8 mouse cellular contexts compared by ENCODE assay signal in the genomic region with DNA sequence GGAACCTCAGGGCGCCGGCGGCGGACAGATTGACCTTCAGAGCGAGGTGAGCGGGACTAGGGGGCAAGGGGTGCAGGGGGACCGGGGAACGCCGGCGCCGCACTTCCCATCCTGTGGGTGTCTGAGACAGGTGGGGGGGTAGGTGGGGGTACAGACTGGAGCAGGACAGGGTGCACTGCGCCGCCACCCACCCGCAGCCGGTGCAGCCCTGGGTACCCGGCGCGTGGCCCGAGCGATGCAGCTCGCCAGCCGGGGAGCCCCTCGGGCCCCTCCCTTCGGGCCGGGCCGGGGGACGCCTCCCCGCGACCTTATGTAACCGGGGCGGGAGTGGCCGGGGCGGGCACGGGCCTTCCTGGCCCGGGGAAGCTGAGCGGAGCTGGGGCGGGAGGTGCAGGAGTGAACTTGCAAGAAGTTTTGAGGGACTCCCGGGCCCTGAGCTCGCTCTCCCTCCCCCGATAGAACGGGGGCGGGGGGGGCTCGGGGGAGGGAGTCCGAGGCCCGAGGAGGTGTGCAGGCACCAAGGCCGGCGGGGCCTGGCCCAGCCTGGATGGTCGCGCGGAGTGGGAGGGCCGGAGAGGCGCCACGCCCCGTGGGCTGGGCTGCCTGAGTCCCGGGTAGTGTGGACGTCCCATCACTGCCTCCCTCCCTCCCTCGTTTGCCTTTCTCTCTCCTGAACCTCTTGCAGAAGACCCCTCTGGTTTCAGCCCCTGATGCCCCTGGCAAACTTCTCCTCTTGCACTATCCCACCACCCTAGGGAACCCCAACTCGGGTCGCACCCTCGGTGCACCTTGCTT. TPM values are rescaled to one million over a fixed set of nuclear protein-coding genes. Genes with fewer than 3 reads are reported as not detected.
A peak's percentile ranks its signal among the peaks of the same experiment; 100 is the strongest.
DNase-seq lines count a peak whose midpoint lies in the region; ATAC-seq and TF ChIP-seq lines count a peak whose summit lies in the region.

No protein-coding gene starts in this region.

- DNase-seq in CD4-positive, CD25-positive, alpha-beta regulatory T cell, adult 2 months (ENCODE audit: low read depth, low spot score) = peak; percentile 76
- peak; percentile 84 for DNase-seq in forebrain, embryonic 11.5 days (ENCODE audit: low spot score)
- DNase-seq in kidney, postnatal 36 days = peak; percentile 95

- peak overlapping the region; percentile 85 for H3K4me3 ChIP-seq in brown adipose tissue, adult 24 weeks (ENCODE audit: insufficient read depth, low read depth, low read length)
- H3K4me3 ChIP-seq in forebrain, embryonic 11.5 days (ENCODE audit: low read depth, low read length) = peak overlapping the region; percentile 51
- H3K4me3 ChIP-seq in heart, embryonic 16.5 days (ENCODE audit: low read length) = peak overlapping the region; percentile 83
- peak overlapping the region; percentile 77 for H3K4me3 ChIP-seq in liver, embryonic 16.5 days (ENCODE audit: low read depth, low read length)
- peak overlapping the region; percentile 47 for H3K4me3 ChIP-seq in neural tube, embryonic 12.5 days
- peak overlapping the region; percentile 90 for H3K4me3 ChIP-seq in testis, adult 2 months (ENCODE audit: control insufficient read depth, low read depth, low read length)

- no peaks in the 10 kb centered on the region for H3K9me3 ChIP-seq in forebrain, embryonic 11.5 days (ENCODE audit: control insufficient read depth, low read length)
- no peaks in the 10 kb centered on the region for H3K9me3 ChIP-seq in heart, embryonic 16.5 days (replicated peaks; ENCODE audit: control insufficient read depth, low read length)
- H3K9me3 ChIP-seq in liver, embryonic 16.5 days (replicated peaks; ENCODE audit: control insufficient read depth, low read length) = no peaks in the 10 kb centered on the region
- H3K9me3 ChIP-seq in neural tube, embryonic 12.5 days = no peaks in the 10 kb centered on the region

- peaks cover 23% of the 10 kb centered on the region for H3K27me3 ChIP-seq in forebrain, embryonic 11.5 days (ENCODE audit: control insufficient read depth, insufficient read depth, low read length)
- no peaks in the 10 kb centered on the region for H3K27me3 ChIP-seq in heart, embryonic 16.5 days (ENCODE audit: control insufficient read depth, insufficient read depth, low read length)
- peaks cover 18% of the 10 kb centered on the region for H3K27me3 ChIP-seq in liver, embryonic 16.5 days (ENCODE audit: control insufficient read depth, insufficient read depth, low read depth, low read length)
- peaks cover 32% of the 10 kb centered on the region for H3K27me3 ChIP-seq in neural tube, embryonic 12.5 days (replicated peaks)
- no peaks in the 10 kb centered on the region for H3K27me3 ChIP-seq in testis, adult 2 months (ENCODE audit: control insufficient read depth, insufficient read depth, low read length)

- no peak; the same call in 1 of the 2 replicates for TF ChIP-seq POLR2A in testis, adult 2 months (IDR thresholded peaks at IDR 0.05; ENCODE audit: control insufficient read depth, low read depth, low read length)

- peak overlapping the region; percentile 84 for H3K4me2 ChIP-seq in forebrain, embryonic 11.5 days (ENCODE audit: low read depth, low read length, severe bottlenecking)
- peak overlapping the region; percentile 98 for H3K4me2 ChIP-seq in heart, embryonic 16.5 days (ENCODE audit: low read depth, low read length)
- peak overlapping the region; percentile 99 for H3K4me2 ChIP-seq in liver, embryonic 16.5 days (ENCODE audit: low read depth, low read length)
- peak overlapping the region; percentile 94 for H3K4me2 ChIP-seq in neural tube, embryonic 12.5 days (replicated peaks)

- H3K36me3 ChIP-seq in forebrain, embryonic 11.5 days (ENCODE audit: control insufficient read depth, insufficient read depth, low read length) = no peaks in the 10 kb centered on the region
- no peaks in the 10 kb centered on the region for H3K36me3 ChIP-seq in heart, embryonic 16.5 days (ENCODE audit: control insufficient read depth, insufficient read depth)
- no peaks in the 10 kb centered on the region for H3K36me3 ChIP-seq in liver, embryonic 16.5 days (ENCODE audit: control insufficient read depth, insufficient read depth)
- no peaks in the 10 kb centered on the region for H3K36me3 ChIP-seq in neural tube, embryonic 12.5 days
- H3K36me3 ChIP-seq in testis, adult 2 months (ENCODE audit: control insufficient read depth, insufficient read depth, low read length) = no peaks in the 10 kb centered on the region

- H3K9ac ChIP-seq in forebrain, embryonic 11.5 days (ENCODE audit: low read length) = peak overlapping the region; percentile 47
- H3K9ac ChIP-seq in heart, embryonic 16.5 days (ENCODE audit: low read length) = peak overlapping the region; percentile 86
- peak overlapping the region; percentile 73 for H3K9ac ChIP-seq in liver, embryonic 16.5 days (ENCODE audit: low read depth, low read length)
- peak overlapping the region; percentile 53 for H3K9ac ChIP-seq in neural tube, embryonic 12.5 days

- 1% methylated on average over 37 of the region's 60 CpGs for WGBS in forebrain, embryonic 11.5 days
- under 1% methylated on average over 49 of the region's 60 CpGs for WGBS in heart, embryonic 16.5 days
- under 1% methylated on average over 50 of the region's 60 CpGs for WGBS in liver, embryonic 16.5 days (ENCODE audit: insufficient replicate concordance)
- under 1% methylated on average over 58 of the region's 60 CpGs for WGBS in neural tube, embryonic 12.5 days

- H3K27ac ChIP-seq in brown adipose tissue, adult 24 weeks (replicated peaks; ENCODE audit: low read depth, low read length) = peak overlapping the region; percentile 88
- H3K27ac ChIP-seq in forebrain, embryonic 11.5 days (ENCODE audit: low read depth, low read length) = no peak overlapping the region
- peak overlapping the region; percentile 94 for H3K27ac ChIP-seq in heart, embryonic 16.5 days (ENCODE audit: low read length)
- peak overlapping the region; percentile 82 for H3K27ac ChIP-seq in liver, embryonic 16.5 days (ENCODE audit: low read length)
- H3K27ac ChIP-seq in neural tube, embryonic 12.5 days = no peak overlapping the region
- peak overlapping the region; percentile 66 for H3K27ac ChIP-seq in testis, adult 2 months (ENCODE audit: control insufficient read depth, insufficient read depth, low read depth, low read length)

- peaks cover 20% of the 10 kb centered on the region for H3K4me1 ChIP-seq in brown adipose tissue, adult 24 weeks (ENCODE audit: control insufficient read depth, insufficient read depth, insufficient read length, low read length)
- peaks cover 11% of the 10 kb centered on the region; the same call in 1 of the 2 replicates for H3K4me1 ChIP-seq in forebrain, embryonic 11.5 days (replicated peaks; ENCODE audit: control insufficient read depth, insufficient read depth, low read length)
- H3K4me1 ChIP-seq in heart, embryonic 16.5 days (ENCODE audit: control insufficient read depth, insufficient read depth, low read length) = peaks cover 19% of the 10 kb centered on the region
- peaks cover 18% of the 10 kb centered on the region for H3K4me1 ChIP-seq in liver, embryonic 16.5 days (ENCODE audit: control insufficient read depth, low read depth, low read length)
- peaks cover 26% of the 10 kb centered on the region for H3K4me1 ChIP-seq in neural tube, embryonic 12.5 days
- peaks cover 13% of the 10 kb centered on the region for H3K4me1 ChIP-seq in testis, adult 2 months (ENCODE audit: control insufficient read depth, insufficient read depth, low read length)

- peak; percentile 81 for ATAC-seq in forebrain, embryonic 11.5 days (replicated peaks; ENCODE audit: low FRiP score)
- ATAC-seq in heart, embryonic 16.5 days (replicated peaks; ENCODE audit: extremely low read depth, insufficient read depth, low FRiP score) = peak; percentile 92
- ATAC-seq in liver, embryonic 16.5 days (ENCODE audit: low read depth) = peak; percentile 80
- peak; percentile 82 for ATAC-seq in neural tube, embryonic 12.5 days (ENCODE audit: low FRiP score, low read depth)

- no peak for TF ChIP-seq CTCF in testis, adult 2 months (IDR thresholded peaks at IDR 0.05; ENCODE audit: control insufficient read depth, insufficient read depth, insufficient replicate concordance, low read depth, low read length)

RNA-seq across cellular contexts. Expression of gene Tfeb, which starts 0.6 kb away (rescaled TPM):
- polyA plus RNA-seq in brown adipose tissue, adult 24 weeks (2012; ENCODE audit: insufficient read depth, insufficient read length, missing spikeins) = 8.7 and 14.8 TPM in 2 replicates
- 1.9 and 3.3 TPM in 2 replicates for polyA plus RNA-seq in forebrain, embryonic 11.5 days (2014; fragmentation: Nextera tagmentation; extraction: Ambion mirVana)
- 25.7 and 28.9 TPM in 2 replicates for polyA plus RNA-seq in heart, embryonic 16.5 days (2015; fragmentation: Nextera tagmentation; extraction: Ambion mirVana)
- 5.5 and 5.9 TPM in 2 replicates for polyA plus RNA-seq in liver, embryonic 16.5 days (2015; fragmentation: Nextera tagmentation; extraction: Ambion mirVana)
- 3.8 and 4.5 TPM in 2 replicates for polyA plus RNA-seq in neural tube, embryonic 12.5 days (2016; fragmentation: Nextera tagmentation; extraction: Ambion mirVana)
- 4.4 and 5.2 TPM in 2 replicates for polyA plus RNA-seq in testis, adult 2 months (2012; rRNA removed)

RNA-seq across cellular contexts. Expression of gene Pgc, which starts 10.8 kb away (rescaled TPM):
- not detected in 2 replicates for polyA plus RNA-seq in brown adipose tissue, adult 24 weeks (2012; ENCODE audit: insufficient read depth, insufficient read length, missing spikeins)
- polyA plus RNA-seq in forebrain, embryonic 11.5 days (2014; fragmentation: Nextera tagmentation; extraction: Ambion mirVana) = not detected in 2 replicates
- 0.56 and 1.7 TPM in 2 replicates for polyA plus RNA-seq in heart, embryonic 16.5 days (2015; fragmentation: Nextera tagmentation; extraction: Ambion mirVana)
- polyA plus RNA-seq in liver, embryonic 16.5 days (2015; fragmentation: Nextera tagmentation; extraction: Ambion mirVana) = not detected in 2 replicates
- not detected in 2 replicates for polyA plus RNA-seq in neural tube, embryonic 12.5 days (2016; fragmentation: Nextera tagmentation; extraction: Ambion mirVana)
- polyA plus RNA-seq in testis, adult 2 months (2012; rRNA removed) = 0.32 and 0.57 TPM in 2 replicates

RNA-seq across cellular contexts. Expression of gene Prickle4, which starts 42.9 kb away (rescaled TPM):
- 3.5 and 3.6 TPM in 2 replicates for polyA plus RNA-seq in brown adipose tissue, adult 24 weeks (2012; ENCODE audit: insufficient read depth, insufficient read length, missing spikeins)
- 0.80 and 1.3 TPM in 2 replicates for polyA plus RNA-seq in forebrain, embryonic 11.5 days (2014; fragmentation: Nextera tagmentation; extraction: Ambion mirVana)
- polyA plus RNA-seq in heart, embryonic 16.5 days (2015; fragmentation: Nextera tagmentation; extraction: Ambion mirVana) = 0.72 and 0.84 TPM in 2 replicates
- 0.25 TPM in 1 of 2 replicates, not detected in the other for polyA plus RNA-seq in liver, embryonic 16.5 days (2015; fragmentation: Nextera tagmentation; extraction: Ambion mirVana)
- 0.86 and 1.3 TPM in 2 replicates for polyA plus RNA-seq in neural tube, embryonic 12.5 days (2016; fragmentation: Nextera tagmentation; extraction: Ambion mirVana)
- 2.7 and 3.4 TPM in 2 replicates for polyA plus RNA-seq in testis, adult 2 months (2012; rRNA removed)

RNA-seq across cellular contexts. Expression of gene Gm21981, which starts 43.2 kb away (rescaled TPM):
- polyA plus RNA-seq in brown adipose tissue, adult 24 weeks (2012; ENCODE audit: insufficient read depth, insufficient read length, missing spikeins) = 1.3 TPM in 1 of 2 replicates, not detected in the other
- 1.4 and 1.6 TPM in 2 replicates for polyA plus RNA-seq in forebrain, embryonic 11.5 days (2014; fragmentation: Nextera tagmentation; extraction: Ambion mirVana)
- polyA plus RNA-seq in heart, embryonic 16.5 days (2015; fragmentation: Nextera tagmentation; extraction: Ambion mirVana) = 0.24 and 0.39 TPM in 2 replicates
- polyA plus RNA-seq in liver, embryonic 16.5 days (2015; fragmentation: Nextera tagmentation; extraction: Ambion mirVana) = 0.05 TPM in 1 of 2 replicates, not detected in the other
- 0.28 and 0.54 TPM in 2 replicates for polyA plus RNA-seq in neural tube, embryonic 12.5 days (2016; fragmentation: Nextera tagmentation; extraction: Ambion mirVana)
- polyA plus RNA-seq in testis, adult 2 months (2012; rRNA removed) = 0.95 and 0.96 TPM in 2 replicates

RNA-seq across cellular contexts. Expression of gene Frs3, which starts 48.6 kb away (rescaled TPM):
- polyA plus RNA-seq in brown adipose tissue, adult 24 weeks (2012; ENCODE audit: insufficient read depth, insufficient read length, missing spikeins) = 1.3 and 3.4 TPM in 2 replicates
- 8.3 and 8.4 TPM in 2 replicates for polyA plus RNA-seq in forebrain, embryonic 11.5 days (2014; fragmentation: Nextera tagmentation; extraction: Ambion mirVana)
- 3.9 and 5.1 TPM in 2 replicates for polyA plus RNA-seq in heart, embryonic 16.5 days (2015; fragmentation: Nextera tagmentation; extraction: Ambion mirVana)
- polyA plus RNA-seq in liver, embryonic 16.5 days (2015; fragmentation: Nextera tagmentation; extraction: Ambion mirVana) = 1.3 and 1.5 TPM in 2 replicates
- 22.7 and 24.1 TPM in 2 replicates for polyA plus RNA-seq in neural tube, embryonic 12.5 days (2016; fragmentation: Nextera tagmentation; extraction: Ambion mirVana)
- 31.4 and 34.1 TPM in 2 replicates for polyA plus RNA-seq in testis, adult 2 months (2012; rRNA removed)

Comparison
In these comparisons a context has a peak if more than half of its experiments do, and no peak if none do; other contexts are left out.
1. H3K27ac ChIP-seq: peak in brown adipose tissue, adult 24 weeks (single experiment), heart, embryonic 16.5 days (single experiment), liver, embryonic 16.5 days (single experiment) and testis, adult 2 months (single experiment); none in forebrain, embryonic 11.5 days (single experiment) and neural tube, embryonic 12.5 days (single experiment).
2. Peak in every context shown above with its lines, with median percentiles within 50 percentile points of each other: DNase-seq, H3K4me3 ChIP-seq, ATAC-seq, H3K4me2 ChIP-seq and H3K9ac ChIP-seq.